Mouse (Mus musculus): Measurements from ENCODE around the gene Gnat1.

Gene Gnat1

GRCm38 (mm10) chr9:107700114-107700571, 20.6 kb upstream of the Gnat1 start:
- DNase-seq (ENCODE audit: low spot score), result no peak

GRCm38 (mm10) chr9:107699376-107699980, 20.0 kb upstream of the Gnat1 start:
- DNase-seq (ENCODE audit: low spot score), result no peak

DNA sequence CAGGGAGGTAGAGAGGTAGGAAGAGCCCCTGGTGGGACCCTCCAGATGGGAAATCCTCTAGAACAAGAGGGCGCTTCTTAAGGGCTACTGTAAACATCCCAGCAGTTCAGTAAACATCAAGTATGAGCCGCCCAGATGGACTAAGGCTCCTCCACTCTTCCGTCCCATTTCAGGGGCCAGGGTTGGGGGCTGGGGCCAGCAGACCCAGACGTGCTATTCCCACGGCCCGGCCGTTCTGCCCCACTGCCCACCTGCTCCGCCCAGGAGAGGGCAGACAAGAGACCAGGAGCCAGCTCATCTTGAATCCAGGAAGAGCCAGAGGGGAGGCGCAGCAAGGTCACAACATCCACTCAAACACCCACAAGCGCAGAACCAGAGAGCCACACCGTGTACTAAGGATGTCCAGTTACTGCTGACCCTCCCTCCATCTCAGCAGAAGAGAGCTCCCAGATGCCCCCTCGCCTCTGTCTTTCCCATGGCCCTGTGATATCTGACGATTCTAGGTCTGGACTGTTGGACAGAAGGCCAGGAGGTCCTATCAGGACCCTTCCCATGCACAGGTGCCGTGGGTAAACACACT, 19.2 kb upstream of the Gnat1 start:
- no peak for DNase-seq (ENCODE audit: low spot score)

- DNase-seq (ENCODE audit: low spot score), result no peak
Observed at GRCm38 (mm10) chr9:107697811-107698521, 18.5 kb upstream of the Gnat1 start.

DNA sequence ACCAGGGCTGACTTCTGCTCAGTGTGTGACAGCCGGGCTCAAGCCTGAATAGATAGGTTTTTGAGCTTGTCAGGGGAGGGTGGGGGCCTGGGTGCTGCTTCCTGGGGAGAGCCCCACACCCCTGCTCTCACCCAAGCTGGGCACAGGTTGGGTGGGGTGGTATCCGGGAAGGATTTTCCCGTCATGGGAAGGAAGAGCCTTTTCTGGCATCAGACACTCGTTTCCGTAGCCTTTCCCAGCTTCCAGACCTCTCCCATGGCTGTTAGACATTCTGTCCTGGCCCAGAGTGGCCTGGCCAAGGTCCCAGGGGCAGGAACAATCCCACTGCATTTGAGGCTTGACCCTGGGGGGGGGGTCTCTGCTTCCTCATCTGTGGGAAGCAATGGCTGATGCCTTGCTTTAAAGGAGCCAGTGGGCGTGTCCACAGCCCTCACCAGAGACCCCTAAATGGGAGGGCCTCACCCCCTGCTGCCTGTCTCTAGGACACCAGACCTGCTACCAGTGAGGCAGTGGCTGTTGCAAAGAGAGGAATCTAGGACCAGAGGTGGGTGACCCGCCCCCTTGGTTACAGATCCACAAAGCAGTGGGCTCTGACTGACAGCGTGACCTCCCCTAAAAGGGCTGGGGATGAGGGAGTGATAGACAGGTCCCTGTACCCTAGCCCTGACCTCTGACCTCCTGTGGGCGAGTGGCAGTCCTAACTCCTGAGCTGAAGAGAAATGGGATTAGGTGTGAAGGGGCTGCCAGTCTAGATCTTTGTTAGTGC, 17.5 kb upstream of the Gnat1 start:
- DNase-seq (ENCODE audit: low spot score), result no peak

DNA sequence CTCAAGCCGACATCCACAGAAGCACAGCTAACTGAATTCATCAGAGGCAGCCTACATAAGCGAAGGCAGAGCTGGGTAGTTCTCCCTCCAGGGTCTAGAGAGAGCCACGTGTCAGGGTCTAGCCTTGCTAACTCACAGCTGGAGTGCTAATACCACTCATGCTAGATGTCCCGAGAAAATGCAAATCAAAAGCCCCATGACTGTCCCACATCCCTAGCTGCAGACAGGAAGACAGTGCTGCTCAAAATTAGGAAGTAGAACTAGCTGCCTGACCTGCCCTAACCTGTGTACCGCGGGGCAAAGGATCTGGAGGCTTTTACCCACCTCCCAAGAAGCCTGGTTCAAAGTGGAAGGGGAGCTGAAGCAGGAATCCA, 16.6 kb upstream of the Gnat1 start:
- DNase-seq (ENCODE audit: low spot score), result no peak

DNA sequence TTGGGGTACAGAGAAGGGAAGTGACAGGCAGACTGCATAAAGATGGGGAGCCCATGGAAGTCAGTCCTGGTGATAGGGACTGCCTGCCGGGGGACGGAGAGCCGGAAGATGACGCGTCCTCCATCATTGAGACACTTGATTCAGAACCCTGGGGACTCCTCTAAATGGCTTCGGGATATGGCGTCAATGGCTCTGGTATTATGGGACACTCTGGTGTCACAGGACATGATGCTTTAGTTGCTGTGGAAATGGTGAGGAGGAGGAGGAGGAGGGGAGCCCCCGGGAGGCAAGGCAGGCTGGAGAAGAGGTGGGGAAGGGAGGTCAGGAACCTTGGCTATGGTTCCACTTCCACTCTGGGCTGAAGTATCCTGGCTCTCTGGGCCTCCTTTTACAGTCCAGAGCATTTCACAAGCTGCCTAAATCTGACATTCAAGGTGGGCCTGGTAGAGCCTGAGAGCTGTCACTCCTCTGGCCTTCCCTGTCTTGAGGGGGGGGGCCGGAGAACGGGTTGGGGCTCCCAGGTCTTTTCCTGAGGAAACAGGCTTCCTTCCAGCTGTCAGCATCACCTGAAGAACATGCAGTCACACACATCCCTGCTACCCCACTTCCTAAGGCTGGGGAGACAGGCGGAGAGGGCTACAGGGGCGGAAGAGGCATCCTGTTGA, 16.1 kb upstream of the Gnat1 start:
- no peak for DNase-seq (ENCODE audit: low spot score)

DNA sequence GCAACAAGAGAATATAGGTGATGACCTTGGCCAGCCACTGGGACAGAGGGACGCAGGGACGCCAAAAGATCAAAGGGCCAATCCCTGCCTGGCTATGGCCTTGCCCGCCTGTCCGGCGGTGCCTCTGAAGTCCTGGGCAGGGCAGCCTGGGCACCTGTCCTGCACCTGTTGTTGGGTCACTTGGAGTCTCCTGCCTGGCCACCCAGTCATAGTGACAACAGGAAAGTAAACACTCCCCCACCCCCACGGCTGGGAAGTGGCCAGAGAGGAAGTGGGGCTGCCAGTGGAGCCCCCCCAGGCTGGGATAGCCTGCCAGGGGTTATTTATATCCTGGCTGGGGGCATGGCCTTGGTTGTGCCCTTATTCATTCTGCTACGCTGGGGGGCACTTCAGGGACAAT, 15.1 kb upstream of the Gnat1 start:
- no peak for DNase-seq (ENCODE audit: low spot score)

DNA sequence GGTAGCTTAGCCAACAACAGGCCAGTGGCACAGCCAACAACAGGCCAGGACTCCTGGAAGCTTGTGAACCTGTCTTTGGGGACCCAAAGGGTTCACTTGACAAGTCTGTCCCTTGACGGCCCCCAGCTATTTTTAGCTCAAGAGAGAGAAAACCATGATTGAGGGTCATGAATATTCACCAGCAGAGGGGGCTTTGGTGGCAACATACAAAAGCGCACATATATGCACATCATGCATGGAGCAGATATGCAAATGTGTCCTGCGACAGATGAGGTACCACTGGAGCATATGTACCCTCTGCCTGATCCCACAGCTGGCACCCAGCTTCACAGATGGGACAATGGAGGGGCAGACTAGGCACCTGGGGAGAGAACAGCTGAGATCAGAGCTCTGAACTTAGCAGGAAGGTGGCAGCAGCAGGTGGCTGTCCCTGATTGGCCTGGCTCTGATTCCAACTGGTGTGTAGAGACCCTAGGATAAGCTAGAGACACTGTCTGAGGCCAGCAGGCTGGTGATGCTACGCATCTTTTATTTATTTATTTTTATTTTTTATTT, 14.0 kb upstream of the Gnat1 start:
- DNase-seq (ENCODE audit: low spot score), result no peak

DNA sequence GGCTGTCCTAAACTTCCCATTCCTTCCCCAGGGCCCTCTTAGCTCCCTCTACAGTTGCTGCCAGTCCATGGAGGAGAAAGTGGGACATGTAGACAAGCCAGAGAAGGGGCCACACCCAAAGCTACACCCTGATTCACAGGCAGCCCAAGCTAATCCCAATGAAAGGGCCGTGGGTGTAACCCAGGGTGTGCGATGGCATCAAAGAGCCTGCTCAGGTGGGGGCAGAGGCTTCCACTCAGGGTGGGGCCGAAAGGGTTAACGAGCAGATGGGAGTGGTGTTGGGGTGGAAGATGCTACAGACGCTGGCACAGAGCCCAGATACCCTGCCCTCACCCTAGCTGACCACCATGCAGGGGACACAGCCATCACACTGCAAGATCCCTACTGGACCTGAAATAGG, 13.3 kb upstream of the Gnat1 start:
- no peak for DNase-seq (ENCODE audit: low spot score)

DNA sequence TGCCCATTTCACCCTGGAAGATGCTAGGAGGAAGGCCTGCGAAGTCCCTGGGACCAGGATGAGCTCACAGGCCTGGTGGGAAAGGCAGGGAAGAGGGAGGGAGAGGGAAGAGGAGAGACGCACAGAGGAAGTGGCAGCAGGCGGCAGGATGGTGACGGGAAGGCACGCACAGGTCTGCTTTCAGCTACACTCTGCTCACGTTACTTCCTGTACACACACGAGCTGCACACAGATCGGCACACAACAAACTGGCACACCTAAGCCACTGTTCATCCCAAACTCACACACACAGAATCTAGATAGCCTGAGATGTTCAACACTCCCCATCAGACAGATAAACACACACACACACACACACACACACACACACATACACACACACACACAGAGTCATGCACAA, 10.9 kb upstream of the Gnat1 start:
- no peak for DNase-seq (ENCODE audit: low spot score)

DNA sequence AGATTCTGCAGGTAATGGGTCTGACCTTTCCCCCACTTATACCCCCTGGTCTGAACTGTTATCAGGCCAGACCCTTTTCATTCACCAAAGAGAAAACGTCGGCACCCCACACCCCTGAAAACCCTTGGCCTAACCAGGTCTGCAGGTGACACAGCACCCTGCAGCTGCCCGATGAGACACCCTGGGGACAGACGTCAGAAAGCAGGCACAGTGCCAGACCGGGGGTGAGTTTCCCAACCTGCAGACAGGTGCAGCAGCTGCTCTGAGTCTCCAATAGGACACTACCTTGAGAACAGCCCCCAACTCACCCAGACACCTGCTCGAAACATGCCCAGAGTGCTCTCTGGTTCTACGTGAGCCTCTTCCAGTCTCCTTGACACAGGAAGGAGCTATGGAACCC, 9.4 kb upstream of the Gnat1 start:
- no peak for DNase-seq (ENCODE audit: low spot score)

DNA sequence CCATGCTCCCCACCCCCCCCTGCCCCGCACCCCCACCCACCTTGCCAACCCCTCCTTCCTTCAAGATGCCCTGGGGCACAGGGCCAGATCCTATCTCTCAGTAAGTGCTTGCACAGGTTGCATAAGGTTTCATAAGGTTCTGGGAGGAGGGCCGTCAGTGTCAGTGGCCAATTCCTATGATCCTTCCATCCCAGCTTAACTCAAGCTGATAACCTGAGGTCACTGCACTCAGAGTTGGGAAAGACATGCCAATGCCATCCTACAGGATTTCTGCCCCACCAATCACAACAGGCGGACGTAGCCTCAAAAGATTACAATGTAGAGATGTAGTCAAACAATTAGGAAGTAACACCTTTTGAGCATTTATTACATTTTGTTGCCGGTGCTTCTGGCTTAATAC, 8.9 kb upstream of the Gnat1 start:
- no peak for DNase-seq (ENCODE audit: low spot score)

GRCm38 (mm10) chr9:107685231-107685981, 5.9 kb upstream of the Gnat1 start:
- DNase-seq (ENCODE audit: low spot score), result no peak

- DNase-seq (ENCODE audit: low spot score), result no peak
Observed at GRCm38 (mm10) chr9:107682405-107682804, 2.9 kb upstream of the Gnat1 start.

DNA sequence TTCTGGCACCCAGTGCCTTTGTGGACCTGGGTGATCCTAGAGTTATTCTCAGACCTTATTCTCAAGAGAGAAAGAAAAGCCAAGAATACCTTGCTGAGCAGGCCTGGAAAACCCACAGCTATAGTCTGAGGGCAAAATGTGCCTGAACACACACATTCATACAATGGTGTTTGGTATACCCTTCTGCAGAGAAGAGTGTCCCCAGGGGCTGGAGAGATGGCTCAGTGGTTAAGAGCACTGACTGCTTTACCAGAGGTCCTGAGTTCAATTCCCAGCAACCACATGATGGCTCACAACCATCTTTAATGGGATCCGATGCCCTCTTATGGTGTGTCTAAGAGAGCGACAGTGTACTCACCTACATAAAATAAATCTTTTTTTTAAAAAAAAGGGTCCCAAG, 651 bp downstream of the Gnat1 start:
- DNase-seq (ENCODE audit: low spot score), result no peak

- DNase-seq (ENCODE audit: low spot score), result peak; percentile 74
Observed at GRCm38 (mm10) chr9:107677819-107678526, 1.5 kb downstream of the Gnat1 start.

DNA sequence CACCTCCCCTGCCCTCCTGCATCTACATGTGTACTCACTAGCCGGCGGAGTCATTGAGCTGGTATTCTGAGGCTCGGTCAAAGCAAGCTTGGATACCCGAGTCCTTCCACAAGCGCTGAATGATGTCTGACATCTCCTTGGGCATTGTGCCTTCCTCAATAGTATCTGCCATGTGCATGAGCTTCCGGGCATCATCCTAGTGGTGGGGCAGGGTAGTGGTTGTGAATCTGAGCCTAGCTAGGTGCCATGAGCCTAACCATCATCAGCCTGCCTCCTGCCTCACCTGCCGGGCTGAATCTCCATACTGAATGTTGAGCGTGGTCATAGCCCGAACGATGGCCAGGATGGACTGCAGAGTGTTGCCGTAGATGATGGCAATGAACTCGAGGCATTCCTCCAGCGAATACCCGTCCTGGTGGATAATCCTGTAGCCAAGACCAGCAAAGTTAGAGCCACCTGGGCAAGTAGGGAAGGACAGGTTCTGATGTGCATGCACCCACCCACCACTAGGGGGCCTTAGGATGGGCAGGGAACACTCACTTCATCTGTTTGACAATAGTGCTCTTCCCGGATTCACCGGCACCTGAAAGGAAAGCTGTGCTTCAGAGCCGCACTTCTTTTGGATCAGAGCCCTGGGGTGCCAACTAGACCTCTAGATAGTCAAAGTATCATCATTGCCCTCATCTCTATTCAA, 2.3 kb downstream of the Gnat1 start:
- no peak for DNase-seq (ENCODE audit: low spot score)

DNA sequence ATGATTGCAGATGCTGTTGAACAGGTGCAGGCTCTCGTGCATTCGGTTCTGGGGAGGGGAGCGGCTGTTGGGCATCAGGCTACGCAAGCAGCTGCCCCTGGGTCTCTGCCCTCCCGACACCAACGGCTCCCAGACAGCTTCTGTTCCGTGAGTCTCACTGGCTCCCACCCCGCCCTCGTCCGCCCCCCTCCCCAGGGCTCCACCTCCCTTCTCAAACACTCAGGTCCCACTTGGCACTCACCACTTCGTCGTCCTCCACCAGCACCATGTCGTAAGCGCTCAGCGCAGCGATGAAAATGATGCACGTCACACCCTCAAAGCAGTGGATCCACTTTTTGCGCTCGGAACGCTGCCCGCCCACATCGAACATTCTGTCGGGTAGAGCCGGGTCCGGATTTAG, 3.2 kb downstream of the Gnat1 start:
- no peak for DNase-seq (ENCODE audit: low spot score)

DNA sequence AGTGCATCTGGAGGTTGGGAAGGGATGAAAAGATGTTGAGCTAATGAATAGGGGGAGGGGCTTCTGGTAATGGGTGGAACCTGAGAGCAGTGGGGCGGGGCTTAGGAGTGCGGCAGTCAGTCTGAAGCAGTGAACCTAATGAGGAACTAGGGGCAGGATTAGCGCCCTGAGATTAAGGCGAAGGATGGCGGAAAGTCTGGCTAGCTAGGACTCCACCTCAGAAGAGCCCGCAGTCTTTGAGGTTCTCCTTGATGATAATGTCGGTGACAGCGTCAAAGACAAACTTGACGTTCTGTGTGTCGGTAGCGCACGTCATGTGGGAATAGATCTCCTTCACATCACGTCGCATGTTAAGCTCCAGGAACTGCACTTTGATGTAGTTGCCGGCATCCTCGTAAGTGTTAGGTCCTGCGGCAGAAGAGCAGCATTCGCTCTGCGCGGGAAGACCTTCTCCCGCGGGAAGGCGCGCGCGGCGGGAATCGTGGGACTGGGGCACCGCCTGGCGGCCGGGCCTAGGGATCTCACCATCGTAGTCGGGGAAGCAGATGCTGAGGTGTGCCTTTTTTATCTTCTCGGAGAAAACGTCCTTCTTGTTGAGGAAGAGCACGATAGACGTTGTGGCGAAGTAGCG, 3.7 kb downstream of the Gnat1 start:
- peak; percentile 38 for DNase-seq (ENCODE audit: low spot score)

All from layer of hippocampus, adult 9-10 months (tissue).